Mouse (Mus musculus) embryonic facial prominence, embryonic 15.5 days (tissue): ENCODE data around the gene Cpt2. TPM values are rescaled to one million over a fixed set of nuclear protein-coding genes. Genes with fewer than 3 reads are reported as not detected.

ENCODE experiments used
- ATAC-seq: fragments of 200-750 bp; cut with Nextera tagmentation; 2 replicates; pipeline ENCODE4 v1.8.0; 2017; ENCODE audit warnings: low read depth, moderate TSS enrichment; ENCODE audit not compliant: insufficient number of reproducible peaks, low FRiP score, low TSS enrichment
- H3K27ac ChIP-seq: fragments of 300-500 bp; sonication (generic); replicated peaks from 2 replicates; pipeline ENCODE4 v1.5.1; 2015; ENCODE audit warnings: mild to moderate bottlenecking, inconsistent platforms
- H3K27me3 ChIP-seq: fragments of 300-500 bp; sonication (generic); 2 replicates; pipeline ENCODE4 v1.6.1; 2015; ENCODE audit warnings: inconsistent platforms
- H3K36me3 ChIP-seq: fragments of 300-500 bp; sonication (generic); 2 replicates; pipeline ENCODE4 v1.6.1; 2015; ENCODE audit warnings: mild to moderate bottlenecking, inconsistent platforms
- H3K4me1 ChIP-seq: fragments of 300-500 bp; sonication (generic); 2 replicates; pipeline ENCODE4 v1.6.1; 2015; ENCODE audit warnings: inconsistent platforms
- H3K4me2 ChIP-seq: fragments of 300-500 bp; sonication (generic); replicated peaks from 2 replicates; pipeline ENCODE4 v1.6.1; 2015; ENCODE audit warnings: mild to moderate bottlenecking, inconsistent platforms
- H3K4me3 ChIP-seq: fragments of 300-500 bp; sonication (generic); replicated peaks from 2 replicates; pipeline ENCODE4 v1.5.1; 2015; ENCODE audit warnings: mild to moderate bottlenecking, inconsistent platforms
- H3K9ac ChIP-seq: fragments of 300-500 bp; sonication (generic); 2 replicates; pipeline ENCODE4 v1.6.1; 2015; ENCODE audit warnings: inconsistent platforms
- H3K9me3 ChIP-seq: fragments of 300-500 bp; sonication (generic); replicated peaks from 2 replicates; pipeline ENCODE4 v1.6.1; 2016; ENCODE audit warnings: inconsistent platforms
- WGBS: fragments of 180-500 bp; shearing (Covaris S2); methylation state at CpG from one replicate; pipeline ENCODE4 v1.1.7; 2015; 5-methylcytosine and 5-hydroxymethylcytosine counted together
- polyA plus RNA-seq: library from polyadenylated mRNA; unstranded; fragments of >200 nt; fragmentation: Nextera tagmentation; extraction: Ambion mirVana; gene quantifications from 2 replicates; pipeline ENCODE4 v1.2.1, GENCODE M21; 2015

Cpt2 gene
- polyA plus RNA-seq, 1 experiment from 2014 or later: 34.1 TPM

DNA sequence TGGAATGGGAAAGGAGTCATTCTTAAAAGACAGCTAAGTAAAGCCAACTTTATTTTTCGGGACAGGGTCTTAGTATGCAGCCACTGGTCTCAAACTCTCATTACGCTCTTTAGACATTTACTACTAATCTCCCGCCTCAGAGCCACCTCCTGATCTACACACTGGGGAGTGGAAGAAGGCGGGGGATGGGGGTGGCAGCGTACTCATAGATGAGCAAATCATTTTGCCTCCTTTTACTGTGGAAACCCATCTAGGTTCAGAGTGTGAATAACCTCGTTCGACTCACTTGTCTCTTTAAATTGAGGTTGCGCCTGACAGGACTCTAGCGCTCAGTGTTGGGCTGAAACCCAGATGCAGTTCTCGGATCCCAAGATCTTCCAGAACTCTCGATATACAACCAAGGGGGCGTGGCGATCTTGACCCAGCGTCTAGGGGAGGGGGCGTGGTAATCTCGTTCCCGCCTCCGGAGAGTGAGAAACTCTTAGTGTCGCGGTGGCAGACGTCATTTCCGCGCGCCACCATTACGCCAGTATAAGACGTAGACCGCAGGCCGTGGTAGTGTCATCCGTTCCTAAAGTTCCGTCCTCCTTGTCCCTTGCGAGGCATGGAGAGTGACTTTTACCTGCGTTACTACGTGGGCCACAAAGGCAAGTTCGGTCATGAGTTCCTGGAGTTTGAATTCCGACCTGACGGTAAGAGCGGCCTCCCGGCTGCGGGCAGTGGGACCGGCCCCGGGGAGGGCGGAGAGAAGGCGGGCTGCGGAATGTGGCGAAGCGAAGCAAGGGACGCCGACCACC lies 44.0 kb downstream of the Cpt2 start, which contains the start of gene Magoh:
Gene Magoh (plus strand): TSS at position 502 of the 797 bp plus-strand sequence.
- Histone ChIP-seq H3K4me1 (peaks cover 11% of the 10 kb centered on the region), H3K9ac (peak within 1 kb of the TSS; percentile 90), H3K4me3 (peak within 1 kb of the TSS; percentile 92), H3K9me3 (no peaks in the 10 kb centered on the region), H3K27ac (peak within 1 kb of the TSS; percentile 84), H3K36me3 (peaks cover 31% of the 10 kb centered on the region), H3K4me2 (peak within 1 kb of the TSS; percentile 81), H3K27me3 (no peaks in the 10 kb centered on the region)
- ATAC-seq: peak; percentile 92
- WGBS: 3% methylated on average over 48 of the region's 48 CpGs

DNA sequence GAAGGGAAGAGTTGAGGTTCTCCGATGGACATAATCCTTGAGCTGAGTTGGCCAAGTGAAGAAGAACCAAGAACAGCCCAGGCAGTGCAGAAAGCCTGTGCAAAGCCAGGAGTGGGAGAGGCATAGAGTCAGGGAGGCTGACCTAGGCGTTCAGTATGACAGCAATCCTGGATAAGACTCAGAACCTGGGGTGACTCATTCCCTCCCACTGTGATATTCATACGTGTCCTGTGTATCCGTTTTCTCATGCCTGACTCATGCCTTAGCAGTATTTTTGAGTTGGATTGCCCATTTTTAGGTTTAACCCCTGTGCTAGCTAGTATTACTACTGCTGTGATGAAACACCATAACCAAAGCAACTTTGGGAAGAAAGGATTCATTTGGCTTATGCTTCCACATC lies 58.5 kb downstream of the Cpt2 start:
- Histone ChIP-seq H3K27ac (no peak overlapping the region), H3K4me3 (no peak overlapping the region), H3K4me2 (no peak overlapping the region), H3K36me3 (peaks cover 3% of the 10 kb centered on the region; the same call in 1 of the 2 replicates), H3K4me1 (no peaks in the 10 kb centered on the region), H3K27me3 (no peaks in the 10 kb centered on the region), H3K9me3 (no peaks in the 10 kb centered on the region), H3K9ac (no peak overlapping the region)
- 78% methylated on average over 4 of the region's 4 CpGs for WGBS
- no peak for ATAC-seq

DNA sequence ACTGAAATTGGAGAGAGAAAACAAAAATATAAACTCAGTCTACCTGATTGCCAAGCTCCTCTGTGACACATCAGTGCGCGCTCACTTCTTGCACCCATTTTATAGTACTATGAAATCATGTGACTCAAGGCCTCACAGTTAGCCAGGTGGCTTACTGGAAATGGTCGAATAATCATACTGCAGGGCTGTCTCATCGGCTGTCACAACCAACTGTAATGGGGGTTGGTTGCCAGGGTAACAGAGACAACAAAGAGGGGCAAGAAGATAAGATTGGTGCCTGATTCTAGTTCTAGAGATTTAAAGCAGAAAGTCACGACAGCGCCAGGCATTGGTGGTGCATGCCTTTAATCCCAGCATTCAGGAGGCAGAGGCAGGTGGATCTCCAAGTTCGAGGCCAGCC lies 64.4 kb downstream of the Cpt2 start:
- Histone ChIP-seq H3K9ac (no peak overlapping the region), H3K9me3 (no peaks in the 10 kb centered on the region), H3K4me1 (no peaks in the 10 kb centered on the region), H3K27ac (no peak overlapping the region), H3K36me3 (peaks cover 13% of the 10 kb centered on the region), H3K4me2 (no peak overlapping the region), H3K4me3 (no peak overlapping the region), H3K27me3 (no peaks in the 10 kb centered on the region)
- 91% methylated on average over 7 of the region's 7 CpGs for WGBS
- ATAC-seq: no peak

DNA sequence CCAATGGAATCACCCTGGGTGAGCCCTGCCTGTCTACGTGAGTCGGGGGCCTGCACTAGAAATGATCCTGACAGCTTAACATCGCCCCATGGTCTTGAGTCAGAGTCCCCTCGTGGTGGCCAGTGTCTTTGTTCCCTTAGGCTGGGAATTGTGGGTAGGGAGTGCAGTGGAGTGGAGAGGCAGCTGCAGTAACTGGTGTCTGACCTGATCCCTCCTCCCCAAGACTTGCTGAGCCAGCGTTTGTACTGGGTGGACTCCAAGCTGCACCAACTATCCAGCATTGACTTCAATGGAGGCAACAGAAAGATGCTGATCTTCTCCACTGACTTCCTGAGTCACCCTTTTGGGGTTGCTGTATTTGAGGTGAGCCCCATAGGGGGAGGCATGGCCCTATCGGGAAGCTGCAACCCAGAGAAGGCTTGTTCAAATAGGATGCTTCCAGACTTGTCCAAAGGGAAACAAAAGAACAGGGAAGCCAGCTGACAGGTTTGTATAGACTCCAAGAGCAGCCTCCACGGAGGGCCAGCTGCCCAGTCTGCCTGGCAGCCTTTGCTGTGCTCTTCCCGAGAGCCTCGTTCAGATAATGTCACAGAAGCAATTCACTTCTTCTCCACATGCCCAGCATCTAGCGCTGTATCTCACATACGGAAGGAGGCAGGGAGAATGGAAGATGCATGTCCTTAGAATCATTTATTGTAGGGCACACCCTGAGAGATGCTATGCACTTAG lies 66.3 kb downstream of the Cpt2 start:
- Histone ChIP-seq H3K4me3 (no peak overlapping the region), H3K9ac (no peak overlapping the region), H3K27me3 (no peaks in the 10 kb centered on the region), H3K4me1 (no peaks in the 10 kb centered on the region), H3K9me3 (no peaks in the 10 kb centered on the region), H3K4me2 (no peak overlapping the region), H3K27ac (no peak overlapping the region), H3K36me3 (peaks cover 13% of the 10 kb centered on the region)
- ATAC-seq: no peak
- WGBS: 77% methylated on average over 11 of the region's 11 CpGs

Other genes starting within 250 kb of the Cpt2 start
- 0.12 and 0.25 TPM in 2 replicates for gene Dmrtb1, start 239.4 kb downstream of the Cpt2 start, polyA plus RNA-seq
- gene Lrp8, start 121.3 kb downstream of the Cpt2 start, polyA plus RNA-seq: 3.5 and 3.9 TPM in 2 replicates
- gene Magoh, start 43.9 kb downstream of the Cpt2 start, polyA plus RNA-seq: 160 and 167 TPM in 2 replicates
- 145 and 154 TPM in 2 replicates for gene 0610037L13Rik, start 33.8 kb downstream of the Cpt2 start, polyA plus RNA-seq
- gene Slc1a7, start 44.7 kb upstream of the Cpt2 start, polyA plus RNA-seq: 0.12 and 0.16 TPM in 2 replicates
- 4.5 and 5.5 TPM in 2 replicates for gene Podn, start 172.8 kb upstream of the Cpt2 start, polyA plus RNA-seq
- gene Scp2, start 221.4 kb upstream of the Cpt2 start, polyA plus RNA-seq: 222 and 224 TPM in 2 replicates
- gene Echdc2, start 241.8 kb upstream of the Cpt2 start, polyA plus RNA-seq: 41.5 and 46.9 TPM in 2 replicates